Mouse (Mus musculus) ovary, postnatal 10 days (tissue): Measurements from ENCODE around the gene Cfl1.

Experiments used
- DNase-seq: peaks from one replicate; pipeline ENCODE4 v3.0.0; 2022; ENCODE audit warnings: low spot score

Cfl1 gene

DNA sequence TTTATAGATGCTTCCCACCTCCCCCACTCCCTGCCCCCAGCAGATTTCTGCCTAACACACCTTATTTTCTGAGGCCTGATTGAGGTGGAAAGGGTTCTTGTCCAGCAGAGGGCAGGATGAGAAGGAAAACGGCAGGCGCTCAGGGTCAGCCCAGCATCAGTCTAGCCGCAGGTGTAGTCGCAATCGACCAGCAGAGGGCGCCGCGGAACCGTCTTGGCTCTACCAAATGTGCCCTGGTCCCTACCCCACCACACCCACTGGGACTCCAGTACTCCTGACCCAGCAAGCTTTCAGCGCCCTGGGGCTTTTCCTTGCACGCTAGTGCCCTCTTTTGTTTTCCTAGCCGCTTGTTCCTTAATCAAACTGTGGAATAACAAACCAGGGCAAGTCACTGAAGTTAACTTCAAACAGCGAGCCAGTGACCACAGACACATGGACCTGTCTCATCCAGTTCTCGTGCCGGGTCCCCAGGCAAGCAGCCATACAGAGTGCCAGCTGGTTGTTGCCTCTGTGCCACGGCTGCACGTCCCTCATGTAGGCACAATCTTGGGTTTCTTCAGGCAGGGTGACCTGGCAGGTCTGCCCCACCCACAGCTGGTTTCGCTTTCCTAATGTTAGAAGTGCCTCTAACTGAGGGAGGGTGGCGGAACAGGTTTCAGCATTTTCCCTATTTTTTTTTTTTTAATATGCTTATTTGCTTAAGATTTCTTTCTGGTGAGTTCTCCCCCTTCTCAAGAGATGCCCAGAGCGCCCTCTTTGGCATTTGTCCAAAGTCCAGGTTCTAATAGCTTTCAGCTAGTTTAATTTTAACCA, 39.3 kb downstream of the Cfl1 start:
- DNase-seq: peak; percentile 96

GRCm38 (mm10) chr19:5530138-5530524, 39.9 kb downstream of the Cfl1 start:
- no peak for DNase-seq

DNA sequence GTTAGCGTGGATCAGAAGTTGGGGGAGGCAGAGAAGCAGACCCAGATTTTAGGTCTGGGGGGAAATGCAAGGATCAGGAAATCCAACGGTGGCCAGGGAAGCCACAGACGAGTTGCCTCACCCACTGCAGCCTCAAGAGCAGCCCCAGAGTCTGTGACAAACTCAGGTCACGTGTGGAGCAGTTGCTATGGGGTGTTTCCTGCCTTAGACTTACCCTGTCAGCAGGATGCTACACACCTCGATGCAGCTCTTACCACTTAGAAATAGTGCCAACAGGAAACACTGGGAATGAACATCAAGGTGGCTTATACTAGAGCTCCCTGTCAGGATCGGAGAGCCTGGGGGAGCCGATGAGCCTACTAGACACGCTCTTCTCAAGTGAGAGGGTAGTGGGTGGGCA, 42.3 kb downstream of the Cfl1 start:
- DNase-seq: no peak

DNA sequence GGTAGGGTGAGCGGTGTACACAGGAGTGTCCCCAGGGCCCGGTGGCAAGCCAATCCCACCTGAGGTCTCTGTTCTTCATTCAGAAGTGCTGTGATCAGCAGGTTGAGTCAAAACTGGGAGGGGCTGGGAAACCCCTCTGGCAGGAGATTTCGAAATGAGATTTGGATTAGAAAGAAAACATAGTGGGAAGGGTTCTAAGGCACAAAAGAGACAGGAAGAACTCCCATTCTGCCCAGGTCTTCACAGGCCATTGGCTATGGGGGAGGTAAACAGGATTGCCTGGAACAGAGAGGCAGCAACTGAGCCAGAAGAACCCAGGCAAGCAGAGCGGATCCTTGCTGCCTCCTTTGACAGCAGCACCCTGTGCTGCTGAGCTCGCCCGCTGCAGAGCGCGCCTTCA, 48.5 kb downstream of the Cfl1 start:
- DNase-seq: no peak

DNA sequence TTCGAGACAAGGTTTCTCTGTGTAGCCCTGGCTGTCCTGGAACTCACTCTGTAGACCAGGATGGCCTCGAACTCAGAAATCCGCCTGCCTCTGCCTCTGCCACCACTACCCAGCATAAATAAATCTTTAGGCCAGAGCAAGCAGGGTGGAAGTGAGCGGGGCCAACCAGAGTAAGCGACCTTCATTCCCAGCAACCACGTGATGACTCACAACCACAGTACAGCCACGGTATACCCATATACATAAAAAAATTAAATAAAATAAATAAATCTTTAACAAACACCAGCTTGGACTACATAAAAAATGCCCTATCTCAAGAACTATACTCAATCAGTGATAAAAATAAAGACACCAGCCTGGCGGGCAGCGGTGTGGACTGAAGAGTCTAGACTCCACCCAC, 53.1 kb downstream of the Cfl1 start:
- DNase-seq: no peak

GRCm38 (mm10) chr19:5544031-5544430, 53.8 kb downstream of the Cfl1 start:
- DNase-seq: no peak
